Mouse (Mus musculus): Measurements from ENCODE around the gene Ehmt2. TPM values are rescaled to one million over a fixed set of nuclear protein-coding genes. Genes with fewer than 3 reads are reported as not detected.
A peak's percentile ranks its signal among the peaks of the same experiment; 100 is the strongest.

Gene Ehmt2
- polyA plus RNA-seq, 1 experiment from 2014 or later = 82.1 TPM

- H3K4me2 ChIP-seq (replicated peaks) = no peak overlapping the region
Observed at GRCm38 (mm10) chr17:34887942-34888341, 10.3 kb upstream of the Ehmt2 start.

GRCm38 (mm10) chr17:34890074-34890743, 8.1 kb upstream of the Ehmt2 start:
- no peak for ATAC-seq (ENCODE audit: low FRiP score)
- Histone ChIP-seq H3K4me2 (replicated peaks) (no peak overlapping the region), H3K9ac (no peak overlapping the region), H3K9me3 (ENCODE audit: control insufficient read depth, low read length) (no peaks in the 10 kb centered on the region), H3K36me3 (replicated peaks; ENCODE audit: control insufficient read depth, insufficient read depth) (no peaks in the 10 kb centered on the region), H3K27ac (no peak overlapping the region), H3K27me3 (ENCODE audit: control insufficient read depth, insufficient read depth, low read length) (no peaks in the 10 kb centered on the region), H3K4me3 (replicated peaks; ENCODE audit: low read length) (no peak overlapping the region), H3K4me1 (replicated peaks; ENCODE audit: control insufficient read depth, insufficient read depth, low read length) (peaks cover 1% of the 10 kb centered on the region; the same call in 1 of the 2 replicates)
- DNase-seq (ENCODE audit: low spot score) = no peak
- WGBS = 91% methylated on average over 12 of the region's 12 CpGs

More at GRCm38 (mm10) chr17:34887942-34888341, 10.3 kb upstream of the Ehmt2 start:
- Histone ChIP-seq H3K27me3 (ENCODE audit: control insufficient read depth, insufficient read depth, low read length) (no peaks in the 10 kb centered on the region), H3K9ac (no peak overlapping the region), H3K9me3 (ENCODE audit: control insufficient read depth, low read length) (no peaks in the 10 kb centered on the region), H3K36me3 (replicated peaks; ENCODE audit: control insufficient read depth, insufficient read depth) (no peaks in the 10 kb centered on the region), H3K4me1 (replicated peaks; ENCODE audit: control insufficient read depth, insufficient read depth, low read length) (no peaks in the 10 kb centered on the region), H3K4me3 (replicated peaks; ENCODE audit: low read length) (no peak overlapping the region), H3K27ac (no peak overlapping the region)
- DNase-seq (ENCODE audit: low spot score) (no peak), ATAC-seq (ENCODE audit: low FRiP score) (no peak)
- 89% methylated on average over 5 of the region's 5 CpGs for WGBS

- Histone ChIP-seq H3K9ac (no peak overlapping the region), H3K36me3 (replicated peaks; ENCODE audit: control insufficient read depth, insufficient read depth) (peaks cover 6% of the 10 kb centered on the region; the same call in 1 of the 2 replicates), H3K27me3 (ENCODE audit: control insufficient read depth, insufficient read depth, low read length) (no peaks in the 10 kb centered on the region), H3K4me3 (replicated peaks; ENCODE audit: low read length) (no peak overlapping the region), H3K27ac (no peak overlapping the region), H3K9me3 (ENCODE audit: control insufficient read depth, low read length) (no peaks in the 10 kb centered on the region), H3K4me1 (replicated peaks; ENCODE audit: control insufficient read depth, insufficient read depth, low read length) (peaks cover 13% of the 10 kb centered on the region), H3K4me2 (replicated peaks) (no peak overlapping the region)
- DNase-seq (ENCODE audit: low spot score) (no peak), ATAC-seq (ENCODE audit: low FRiP score) (no peak)
- 94% methylated on average over 2 of the region's 2 CpGs for WGBS
Observed at GRCm38 (mm10) chr17:34891377-34891776, 6.9 kb upstream of the Ehmt2 start.

- DNase-seq (ENCODE audit: low spot score) = no peak
- Histone ChIP-seq H3K4me2 (replicated peaks) (peak overlapping the region; percentile 79), H3K4me3 (replicated peaks; ENCODE audit: low read length) (peak overlapping the region; percentile 75), H3K9me3 (ENCODE audit: control insufficient read depth, low read length) (no peaks in the 10 kb centered on the region), H3K36me3 (replicated peaks; ENCODE audit: control insufficient read depth, insufficient read depth) (peaks cover 8% of the 10 kb centered on the region; the same call in 1 of the 2 replicates), H3K27me3 (ENCODE audit: control insufficient read depth, insufficient read depth, low read length) (no peaks in the 10 kb centered on the region), H3K9ac (peak overlapping the region; percentile 52), H3K4me1 (replicated peaks; ENCODE audit: control insufficient read depth, insufficient read depth, low read length) (peaks cover 28% of the 10 kb centered on the region), H3K27ac (peak overlapping the region; percentile 73)
- 68% methylated on average over 12 of the region's 12 CpGs for WGBS
- no peak for ATAC-seq (ENCODE audit: low FRiP score)
Observed at GRCm38 (mm10) chr17:34893072-34893824, 5.0 kb upstream of the Ehmt2 start.

GRCm38 (mm10) chr17:34894074-34894597, 4.1 kb upstream of the Ehmt2 start:
- ATAC-seq (ENCODE audit: low FRiP score) = peak; percentile 90
- Histone ChIP-seq H3K27me3 (ENCODE audit: control insufficient read depth, insufficient read depth, low read length) (no peaks in the 10 kb centered on the region), H3K4me1 (replicated peaks; ENCODE audit: control insufficient read depth, insufficient read depth, low read length) (peaks cover 28% of the 10 kb centered on the region), H3K4me2 (replicated peaks) (peak overlapping the region; percentile 79), H3K27ac (peak overlapping the region; percentile 96), H3K9ac (peak overlapping the region; percentile 89), H3K4me3 (replicated peaks; ENCODE audit: low read length) (peak overlapping the region; percentile 75), H3K36me3 (replicated peaks; ENCODE audit: control insufficient read depth, insufficient read depth) (peaks cover 8% of the 10 kb centered on the region; the same call in 1 of the 2 replicates), H3K9me3 (ENCODE audit: control insufficient read depth, low read length) (no peaks in the 10 kb centered on the region)
- peak; percentile 98 for DNase-seq (ENCODE audit: low spot score)
- under 1% methylated on average over 40 of the region's 51 CpGs for WGBS

GRCm38 (mm10) chr17:34894801-34895530, 3.3 kb upstream of the Ehmt2 start:
- peaks cover 8% of the 10 kb centered on the region; the same call in 1 of the 2 replicates for H3K36me3 ChIP-seq (replicated peaks; ENCODE audit: control insufficient read depth, insufficient read depth)
- peak overlapping the region; percentile 89 for H3K9ac ChIP-seq
- no peaks in the 10 kb centered on the region for H3K27me3 ChIP-seq (ENCODE audit: control insufficient read depth, insufficient read depth, low read length)
- H3K4me1 ChIP-seq (replicated peaks; ENCODE audit: control insufficient read depth, insufficient read depth, low read length) = peaks cover 29% of the 10 kb centered on the region
- peak overlapping the region; percentile 75 for H3K4me3 ChIP-seq (replicated peaks; ENCODE audit: low read length)
- peak overlapping the region; percentile 79 for H3K4me2 ChIP-seq (replicated peaks)
- ATAC-seq (ENCODE audit: low FRiP score) (peak; percentile 35), DNase-seq (ENCODE audit: low spot score) (peak; percentile 34)
- 5% methylated on average over 43 of the region's 51 CpGs for WGBS
- H3K9me3 ChIP-seq (ENCODE audit: control insufficient read depth, low read length) = no peaks in the 10 kb centered on the region
- peak overlapping the region; percentile 96 for H3K27ac ChIP-seq

- Histone ChIP-seq H3K27ac (peak overlapping the region; percentile 96), H3K36me3 (replicated peaks; ENCODE audit: control insufficient read depth, insufficient read depth) (peaks cover 11% of the 10 kb centered on the region; the same call in 1 of the 2 replicates), H3K4me2 (replicated peaks) (peak overlapping the region; percentile 79), H3K27me3 (ENCODE audit: control insufficient read depth, insufficient read depth, low read length) (no peaks in the 10 kb centered on the region), H3K9me3 (ENCODE audit: control insufficient read depth, low read length) (no peaks in the 10 kb centered on the region), H3K9ac (peak overlapping the region; percentile 89), H3K4me1 (replicated peaks; ENCODE audit: control insufficient read depth, insufficient read depth, low read length) (peaks cover 37% of the 10 kb centered on the region), H3K4me3 (replicated peaks; ENCODE audit: low read length) (peak overlapping the region; percentile 75)
- DNase-seq (ENCODE audit: low spot score) (no peak), ATAC-seq (ENCODE audit: low FRiP score) (no peak)
- 90% methylated on average over 15 of the region's 15 CpGs for WGBS
Observed at GRCm38 (mm10) chr17:34895724-34896123, 2.5 kb upstream of the Ehmt2 start.

- H3K9ac ChIP-seq = peak overlapping the region; percentile 89; the same call in 1 of the 2 replicates
- peaks cover 17% of the 10 kb centered on the region for H3K36me3 ChIP-seq (replicated peaks; ENCODE audit: control insufficient read depth, insufficient read depth)
- DNase-seq (ENCODE audit: low spot score) (no peak), ATAC-seq (ENCODE audit: low FRiP score) (no peak)
- peak overlapping the region; percentile 75 for H3K4me3 ChIP-seq (replicated peaks; ENCODE audit: low read length)
- H3K4me1 ChIP-seq (replicated peaks; ENCODE audit: control insufficient read depth, insufficient read depth, low read length) = peaks cover 38% of the 10 kb centered on the region
- no peaks in the 10 kb centered on the region for H3K9me3 ChIP-seq (ENCODE audit: control insufficient read depth, low read length)
- WGBS = 87% methylated on average over 17 of the region's 17 CpGs
- H3K27ac ChIP-seq = no peak overlapping the region
- H3K4me2 ChIP-seq (replicated peaks) = peak overlapping the region; percentile 79
- no peaks in the 10 kb centered on the region for H3K27me3 ChIP-seq (ENCODE audit: control insufficient read depth, insufficient read depth, low read length)
Observed at GRCm38 (mm10) chr17:34896366-34896765, 1.9 kb upstream of the Ehmt2 start.
